Mouse (Mus musculus): ENCODE measurements around the gene Gp1ba. TPM values are rescaled to one million over a fixed set of nuclear protein-coding genes. Genes with fewer than 3 reads are reported as not detected.

The Gp1ba gene
- total and polyA plus RNA-seq, 2 experiments from 2014 or later, result 0.26 TPM; not detected in 1

DNA sequence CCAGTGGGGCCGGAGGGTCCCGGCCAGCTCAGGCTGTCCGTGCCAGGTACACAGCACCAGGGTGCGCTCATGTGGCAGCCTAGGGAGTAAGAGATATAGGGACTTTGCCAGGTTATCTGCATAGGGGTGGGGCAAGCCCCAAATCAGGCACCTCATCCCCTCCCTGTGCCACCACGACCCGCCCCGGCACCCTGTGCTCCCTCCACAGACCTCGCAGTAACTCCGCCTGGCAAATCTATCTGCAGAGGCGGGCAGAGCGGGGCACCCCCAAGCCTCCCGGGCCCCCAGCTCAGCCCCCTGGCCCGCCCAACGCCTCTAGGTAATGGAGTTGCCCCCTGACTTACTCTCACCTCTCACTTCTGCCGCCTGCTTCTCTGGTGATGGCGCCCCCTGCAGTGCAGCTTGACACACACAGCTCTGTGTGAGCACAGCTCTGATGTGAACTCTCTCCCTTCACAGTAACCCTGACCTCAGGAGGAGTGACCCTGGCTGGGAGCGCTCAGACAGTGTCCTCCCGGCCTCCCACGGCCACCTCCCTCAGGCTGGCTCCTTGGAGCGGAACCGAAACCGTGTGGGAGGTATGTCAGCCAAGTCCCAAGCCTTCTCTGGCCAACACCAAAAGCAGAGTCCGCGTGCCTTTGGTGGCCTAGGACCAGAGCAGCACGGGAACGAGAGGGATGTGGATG, 30.4 kb upstream of the Gp1ba start:
- H3K9ac ChIP-seq (replicated peaks; ENCODE audit: low read depth, low read length), result no peak overlapping the region
- TF ChIP-seq EP300 (IDR thresholded peaks at IDR 0.05; ENCODE audit: low read depth) (no peak), CTCF (IDR thresholded peaks at IDR 0.05; ENCODE audit: low read depth) (peak; percentile 35)
- peaks cover 88% of the 10 kb centered on the region for H3K36me3 ChIP-seq (replicated peaks; ENCODE audit: control insufficient read depth, insufficient read depth, low read length)
- H3K4me2 ChIP-seq (ENCODE audit: low read depth, low read length), result no peak overlapping the region
- ATAC-seq (ENCODE audit: insufficient read depth, low read depth) (no peak), DNase-seq (ENCODE audit: low spot score) (no peak)
- H3K4me3 ChIP-seq (ENCODE audit: low read depth, low read length), result no peak overlapping the region
- H3K27ac ChIP-seq (ENCODE audit: low read depth), result no peak overlapping the region
- 86% methylated on average over 26 of the region's 26 CpGs for WGBS
- H3K27me3 ChIP-seq (ENCODE audit: control insufficient read depth, insufficient read depth, low read length), result no peaks in the 10 kb centered on the region
- H3K9me3 ChIP-seq (replicated peaks; ENCODE audit: control insufficient read depth, low read length), result no peaks in the 10 kb centered on the region
- no peaks in the 10 kb centered on the region for H3K4me1 ChIP-seq (ENCODE audit: control insufficient read depth, insufficient read depth)

DNA sequence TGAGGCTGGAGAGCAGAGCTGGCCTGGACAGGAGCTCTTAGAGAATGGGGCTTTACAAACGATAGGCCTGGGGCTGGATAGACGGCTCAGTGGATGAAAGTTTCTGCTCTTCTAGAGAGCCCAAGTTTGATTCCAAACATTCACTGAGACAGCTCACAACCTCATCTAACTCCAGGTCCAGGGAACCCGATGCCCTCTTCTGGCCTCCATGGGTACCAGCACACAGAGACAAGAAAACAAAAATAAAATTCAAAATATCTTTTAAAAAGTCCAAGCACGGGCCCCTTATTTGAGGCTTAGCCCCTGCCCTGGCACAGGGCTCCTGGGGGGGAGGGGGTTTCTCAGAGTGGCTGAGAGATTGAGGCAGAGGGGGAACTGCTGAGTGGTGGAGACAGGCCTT, 28.2 kb upstream of the Gp1ba start:
- Histone ChIP-seq H3K4me1 (ENCODE audit: control insufficient read depth, insufficient read depth) (peaks cover 15% of the 10 kb centered on the region), H3K27ac (ENCODE audit: low read depth) (no peak overlapping the region), H3K4me3 (ENCODE audit: low read depth, low read length) (no peak overlapping the region), H3K9me3 (replicated peaks; ENCODE audit: control insufficient read depth, low read length) (no peaks in the 10 kb centered on the region), H3K36me3 (replicated peaks; ENCODE audit: control insufficient read depth, insufficient read depth, low read length) (peaks cover 76% of the 10 kb centered on the region), H3K4me2 (ENCODE audit: low read depth, low read length) (no peak overlapping the region), H3K27me3 (ENCODE audit: control insufficient read depth, insufficient read depth, low read length) (peaks cover 1% of the 10 kb centered on the region; the same call in 1 of the 2 replicates), H3K9ac (replicated peaks; ENCODE audit: low read depth, low read length) (no peak overlapping the region)
- 88% methylated on average over 4 of the region's 4 CpGs for WGBS
- no peak for ATAC-seq (ENCODE audit: insufficient read depth, low read depth)
- DNase-seq (ENCODE audit: low spot score), result no peak
- TF ChIP-seq CTCF (IDR thresholded peaks at IDR 0.05; ENCODE audit: low read depth) (no peak), EP300 (IDR thresholded peaks at IDR 0.05; ENCODE audit: low read depth) (no peak)

DNA sequence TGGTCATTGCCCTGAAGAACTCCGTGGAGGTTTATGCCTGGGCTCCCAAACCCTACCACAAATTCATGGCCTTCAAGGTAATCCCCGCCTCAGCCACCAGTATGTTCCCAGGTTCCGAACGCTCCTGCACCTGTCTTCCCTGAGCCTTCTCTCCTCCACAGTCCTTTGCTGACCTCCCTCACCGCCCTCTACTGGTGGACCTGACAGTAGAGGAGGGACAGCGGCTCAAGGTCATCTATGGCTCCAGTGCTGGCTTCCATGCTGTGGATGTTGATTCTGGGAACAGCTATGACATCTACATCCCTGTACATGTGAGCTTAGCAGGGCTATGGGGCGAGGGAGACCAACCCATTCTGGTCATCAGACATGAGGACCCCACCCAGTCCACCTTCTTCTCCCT, 26.4 kb upstream of the Gp1ba start:
- no peaks in the 10 kb centered on the region for H3K9me3 ChIP-seq (replicated peaks; ENCODE audit: control insufficient read depth, low read length)
- H3K4me2 ChIP-seq (ENCODE audit: low read depth, low read length), result no peak overlapping the region
- no peak overlapping the region for H3K4me3 ChIP-seq (ENCODE audit: low read depth, low read length)
- TF ChIP-seq EP300 (IDR thresholded peaks at IDR 0.05; ENCODE audit: low read depth) (no peak), CTCF (IDR thresholded peaks at IDR 0.05; ENCODE audit: low read depth) (peak; percentile 32; the same call in 1 of the 2 replicates)
- H3K4me1 ChIP-seq (ENCODE audit: control insufficient read depth, insufficient read depth), result peaks cover 15% of the 10 kb centered on the region
- WGBS, result 75% methylated on average over 7 of the region's 7 CpGs
- no peak overlapping the region for H3K9ac ChIP-seq (replicated peaks; ENCODE audit: low read depth, low read length)
- ATAC-seq (ENCODE audit: insufficient read depth, low read depth) (no peak), DNase-seq (ENCODE audit: low spot score) (no peak)
- no peak overlapping the region for H3K27ac ChIP-seq (ENCODE audit: low read depth)
- H3K36me3 ChIP-seq (replicated peaks; ENCODE audit: control insufficient read depth, insufficient read depth, low read length), result peaks cover 59% of the 10 kb centered on the region
- H3K27me3 ChIP-seq (ENCODE audit: control insufficient read depth, insufficient read depth, low read length), result peaks cover 8% of the 10 kb centered on the region; the same call in 1 of the 2 replicates

DNA sequence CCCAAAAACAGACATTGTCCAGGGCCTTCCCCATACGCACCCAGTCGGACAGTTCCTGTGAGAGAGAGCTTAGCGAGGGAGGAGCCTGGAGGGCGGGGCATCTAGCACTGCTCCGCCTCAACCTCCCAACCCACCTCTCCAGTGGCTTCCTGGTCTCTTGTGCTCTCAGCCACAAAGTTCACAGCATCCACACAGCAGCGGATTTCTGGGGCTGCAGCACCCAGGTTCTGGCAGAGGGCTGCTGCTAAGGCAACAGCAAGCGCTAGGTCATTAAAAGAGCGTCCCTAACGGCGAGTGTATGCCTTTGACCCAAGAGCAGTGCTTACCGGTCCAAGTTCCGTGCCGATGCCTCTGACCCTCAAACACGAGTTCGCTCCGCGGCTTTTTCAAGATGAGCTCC, 23.8 kb upstream of the Gp1ba start:
- Histone ChIP-seq H3K9ac (replicated peaks; ENCODE audit: low read depth, low read length) (peak overlapping the region; percentile 28; the same call in 1 of the 2 replicates), H3K27me3 (ENCODE audit: control insufficient read depth, insufficient read depth, low read length) (peaks cover 8% of the 10 kb centered on the region; the same call in 1 of the 2 replicates), H3K36me3 (replicated peaks; ENCODE audit: control insufficient read depth, insufficient read depth, low read length) (peaks cover 33% of the 10 kb centered on the region), H3K9me3 (replicated peaks; ENCODE audit: control insufficient read depth, low read length) (no peaks in the 10 kb centered on the region), H3K27ac (ENCODE audit: low read depth) (peak overlapping the region; percentile 59), H3K4me1 (ENCODE audit: control insufficient read depth, insufficient read depth) (peaks cover 15% of the 10 kb centered on the region), H3K4me2 (ENCODE audit: low read depth, low read length) (peak overlapping the region; percentile 76), H3K4me3 (ENCODE audit: low read depth, low read length) (peak overlapping the region; percentile 45)
- DNase-seq (ENCODE audit: low spot score) (peak; percentile 49), ATAC-seq (ENCODE audit: insufficient read depth, low read depth) (peak; percentile 72)
- WGBS, result 2% methylated on average over 17 of the region's 17 CpGs
- TF ChIP-seq CTCF (IDR thresholded peaks at IDR 0.05; ENCODE audit: low read depth) (no peak), EP300 (IDR thresholded peaks at IDR 0.05; ENCODE audit: low read depth) (no peak)

DNA sequence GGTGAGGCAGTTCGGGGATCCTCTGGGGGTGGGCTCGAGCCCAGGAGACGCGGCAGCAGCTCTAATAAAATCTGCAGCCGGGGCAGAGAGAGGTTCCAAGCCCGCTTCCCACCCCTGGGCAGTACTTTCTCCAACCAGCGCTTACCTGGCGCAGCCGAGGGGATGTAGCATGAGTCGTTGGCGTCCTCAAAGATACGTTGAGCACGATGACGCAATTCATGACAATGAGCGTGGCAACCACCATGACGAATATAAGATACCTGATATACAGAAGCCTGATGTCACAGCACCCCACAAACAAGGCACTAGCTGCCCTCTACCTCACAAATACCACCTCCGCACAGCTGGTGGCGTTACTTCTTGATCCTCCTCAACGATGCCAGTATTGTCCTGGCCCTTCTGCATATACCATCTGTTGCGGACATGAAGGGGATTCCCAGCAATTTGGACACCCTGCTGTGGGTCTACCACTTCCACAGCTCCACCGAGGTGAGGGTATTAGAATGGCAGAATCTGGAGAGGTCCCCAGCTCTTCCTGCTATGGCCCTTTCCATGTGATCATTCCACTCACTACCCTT, 23.3 kb upstream of the Gp1ba start, which contains the start of gene 4930544D05Rik:
Gene 4930544D05Rik, plus strand, starts transcription at position 333 of the 578 bp plus-strand sequence.
- ATAC-seq (ENCODE audit: insufficient read depth, low read depth) (no peak), DNase-seq (ENCODE audit: low spot score) (no peak)
- TF ChIP-seq CTCF (IDR thresholded peaks at IDR 0.05; ENCODE audit: low read depth), result no peak
- no peak for TF ChIP-seq EP300 (IDR thresholded peaks at IDR 0.05; ENCODE audit: low read depth)
- H3K9ac ChIP-seq (replicated peaks; ENCODE audit: low read depth, low read length), result peak within 1 kb of the TSS; percentile 28; the same call in 1 of the 2 replicates
- 13% methylated on average over 21 of the region's 21 CpGs for WGBS
- no peaks in the 10 kb centered on the region for H3K9me3 ChIP-seq (replicated peaks; ENCODE audit: control insufficient read depth, low read length)
- H3K36me3 ChIP-seq (replicated peaks; ENCODE audit: control insufficient read depth, insufficient read depth, low read length), result peaks cover 28% of the 10 kb centered on the region
- peaks cover 8% of the 10 kb centered on the region; the same call in 1 of the 2 replicates for H3K27me3 ChIP-seq (ENCODE audit: control insufficient read depth, insufficient read depth, low read length)
- H3K4me1 ChIP-seq (ENCODE audit: control insufficient read depth, insufficient read depth), result peaks cover 15% of the 10 kb centered on the region
- peak within 1 kb of the TSS; percentile 76 for H3K4me2 ChIP-seq (ENCODE audit: low read depth, low read length)
- H3K4me3 ChIP-seq (ENCODE audit: low read depth, low read length), result peak within 1 kb of the TSS; percentile 45
- H3K27ac ChIP-seq (ENCODE audit: low read depth), result peak within 1 kb of the TSS; percentile 59

Data from heart, postnatal 0 days (tissue).